Mouse (Mus musculus) heart, adult 8-10 months (tissue): ENCODE measurements around the gene Txn2. TPM values are rescaled to one million over a fixed set of nuclear protein-coding genes. Genes with fewer than 3 reads are reported as not detected.
"Not testable (repeated sequence)": the region's sequence is repeated elsewhere in the genome, so short reads cannot be mapped to it uniquely, and the experiment has no call there.

ENCODE experiments used
- DNase-seq: peaks from one replicate; pipeline ENCODE4 v3.0.0; 2022; ENCODE audit warnings: low spot score
- total RNA-seq, 4 experiments: library from RNA; stranded (reverse); gene quantifications; 2 replicates each; pipeline ENCODE4 v1.2.4; 2022

The Txn2 gene
- total RNA-seq, 4 experiments from 2014 or later, result 303 to 339 (median 309) TPM

GRCm38 (mm10) chr15:77879756-77880155 lies 49.0 kb downstream of the Txn2 start:
- no peak for DNase-seq

- DNase-seq, result no peak
These were observed 51.6 kb downstream of the Txn2 start for GRCm38 (mm10) chr15:77877209-77877608.

- DNase-seq, result no peak
These were observed 52.1 kb downstream of the Txn2 start for GRCm38 (mm10) chr15:77876716-77877115.

- DNase-seq, result no peak
These were observed 52.9 kb downstream of the Txn2 start for GRCm38 (mm10) chr15:77875953-77876352.

GRCm38 (mm10) chr15:77874807-77875206 lies 54.0 kb downstream of the Txn2 start:
- no peak for DNase-seq

- DNase-seq, result no peak
These were observed 54.5 kb downstream of the Txn2 start for GRCm38 (mm10) chr15:77874310-77874709.

- no peak for DNase-seq
These were observed 55.2 kb downstream of the Txn2 start for GRCm38 (mm10) chr15:77873564-77873963.

GRCm38 (mm10) chr15:77872996-77873395 lies 55.8 kb downstream of the Txn2 start:
- no peak for DNase-seq

- no peak for DNase-seq
These were observed 60.5 kb downstream of the Txn2 start for GRCm38 (mm10) chr15:77868340-77868739.

- not testable (repeated sequence) for DNase-seq
These were observed 61.4 kb downstream of the Txn2 start for GRCm38 (mm10) chr15:77867231-77867968.

GRCm38 (mm10) chr15:77866583-77867220 lies 62.1 kb downstream of the Txn2 start:
- DNase-seq, result no peak

Other genes with a start within 250 kb of the Txn2 start
- not detected for gene Apol7e, start 230.1 kb downstream of the Txn2 start, total RNA-seq
- under 1 TPM in 3 of 4 experiments, not detected in 1; 0.19 to 0.34 (median 0.22) TPM for gene Apol9b, start 200.0 kb downstream of the Txn2 start, total RNA-seq
- not detected for gene Apol8, start 172.0 kb downstream of the Txn2 start, total RNA-seq
- gene Myh9, start 86.8 kb downstream of the Txn2 start, total RNA-seq, result 100 to 1,000 TPM in 1 of 4 experiments, 10 to 100 TPM in 3; 72.5 to 127 (median 97.2) TPM
- gene Foxred2, start 27.7 kb upstream of the Txn2 start, total RNA-seq, result under 1 TPM; 0.27 to 0.53 (median 0.39) TPM
- 10 to 100 TPM; 56.3 to 67.2 (median 63.3) TPM for gene Eif3d, start 41.8 kb upstream of the Txn2 start, total RNA-seq
- not detected for gene Cacng2, start 191.0 kb upstream of the Txn2 start, total RNA-seq
- 10 to 100 TPM; 10.5 to 14.1 (median 10.9) TPM for gene Ift27, start 245.1 kb upstream of the Txn2 start, total RNA-seq